Mouse (Mus musculus): ENCODE results near the gene Rabl6. TPM values are rescaled to one million over a fixed set of nuclear protein-coding genes. Genes with fewer than 3 reads are reported as not detected.

The Rabl6 gene
- polyA plus RNA-seq, 1 experiment: 87.9 TPM

DNA sequence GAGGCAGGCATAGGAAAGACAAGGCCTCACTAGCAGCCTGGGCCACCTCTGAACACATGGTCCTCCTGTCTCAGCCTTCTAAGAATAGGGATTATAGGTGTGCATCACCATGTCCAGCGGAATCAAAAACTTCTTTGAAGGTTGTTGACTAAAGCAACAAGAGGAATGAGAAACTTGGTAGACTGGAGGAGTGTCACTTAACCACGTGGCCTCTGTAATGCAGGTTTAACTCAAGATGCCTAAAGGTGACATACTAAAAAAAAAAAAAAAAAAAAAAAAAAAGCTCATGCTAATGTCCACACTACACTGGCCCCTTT lies 73.5 kb downstream of the Rabl6 start:
- TF ChIP-seq CTCF (IDR thresholded peaks at IDR 0.05; ENCODE audit: borderline replicate concordance, extremely low read depth, insufficient read depth, insufficient read length): no peak
- no peak for TF ChIP-seq POLR2A (IDR thresholded peaks at IDR 0.05; ENCODE audit: borderline replicate concordance, extremely low read depth, insufficient read depth, insufficient read length, poor library complexity, severe bottlenecking)

DNA sequence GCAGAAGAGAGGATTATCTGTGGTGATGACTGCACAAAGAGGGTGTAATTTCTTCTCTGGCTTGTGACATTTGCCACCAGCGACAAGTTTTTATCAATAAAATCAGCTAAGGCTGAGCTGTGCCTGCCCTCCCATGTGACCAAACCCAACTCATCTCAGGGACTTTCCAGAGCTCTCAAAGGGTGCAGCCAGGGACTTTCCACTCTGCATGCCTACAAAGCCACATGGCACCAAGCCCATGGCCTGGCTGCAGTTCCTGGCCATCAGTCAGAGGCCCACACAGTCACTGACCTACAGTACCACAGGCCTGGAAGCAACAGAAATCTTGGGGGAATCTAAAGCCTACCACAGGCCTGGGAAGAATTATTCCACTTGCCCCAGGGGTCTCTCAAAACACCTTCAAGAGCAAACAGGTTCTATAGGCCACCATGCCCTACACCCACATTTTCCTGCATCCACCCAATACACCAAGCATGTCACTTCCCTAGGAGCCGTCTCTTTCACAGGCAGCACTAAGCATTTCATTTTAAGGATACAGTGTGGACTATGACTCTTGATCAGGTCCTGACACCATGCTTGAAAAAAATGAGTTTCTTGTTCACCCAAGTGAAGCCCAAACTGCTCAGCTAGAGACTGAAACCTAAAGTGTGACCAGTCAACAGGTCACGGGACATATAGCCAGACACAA lies 74.0 kb downstream of the Rabl6 start:
- DNase-seq (ENCODE audit: low read depth): no peak
- no peak for TF ChIP-seq CTCF (IDR thresholded peaks at IDR 0.05; ENCODE audit: borderline replicate concordance, extremely low read depth, insufficient read depth, insufficient read length)
- no peak for TF ChIP-seq POLR2A (IDR thresholded peaks at IDR 0.05; ENCODE audit: borderline replicate concordance, extremely low read depth, insufficient read depth, insufficient read length, poor library complexity, severe bottlenecking)

More for the DNA sequence above, 73.5 kb downstream of the Rabl6 start:
- no peak for DNase-seq (ENCODE audit: low read depth)

DNA sequence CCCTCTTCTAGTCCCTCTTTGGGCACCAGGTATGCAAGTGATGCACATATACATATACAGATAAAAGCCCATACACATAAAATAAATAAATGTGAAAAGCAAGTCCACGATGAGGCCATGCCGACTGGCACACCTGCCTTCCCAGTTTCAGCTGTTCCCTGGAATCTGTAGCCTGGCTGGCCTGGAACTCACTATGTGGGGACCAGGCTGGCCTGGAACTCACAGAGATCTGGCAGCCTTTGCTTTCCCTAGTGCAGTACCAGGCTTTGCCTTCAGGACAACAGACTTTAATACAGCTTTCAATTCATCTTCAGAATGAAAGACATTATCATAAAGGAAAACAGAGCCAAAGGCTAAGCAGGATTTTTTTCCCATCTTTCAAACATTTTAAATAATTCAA lies 74.6 kb downstream of the Rabl6 start:
- no peak for TF ChIP-seq POLR2A (IDR thresholded peaks at IDR 0.05; ENCODE audit: borderline replicate concordance, extremely low read depth, insufficient read depth, insufficient read length, poor library complexity, severe bottlenecking)
- TF ChIP-seq CTCF (IDR thresholded peaks at IDR 0.05; ENCODE audit: borderline replicate concordance, extremely low read depth, insufficient read depth, insufficient read length): no peak
- no peak for DNase-seq (ENCODE audit: low read depth)

Other genes starting within 250 kb of the Rabl6 start
- 2.4 TPM in 2 replicates for gene Uap1l1, start 242.8 kb downstream of the Rabl6 start, polyA plus RNA-seq (2012; rRNA removed)
- 20.1 and 48.8 TPM in 2 replicates for gene Sapcd2, start 236.2 kb downstream of the Rabl6 start, polyA plus RNA-seq (2012; rRNA removed)
- gene Entpd2, start 212.6 kb downstream of the Rabl6 start, polyA plus RNA-seq (2012; rRNA removed): 2.2 and 2.3 TPM in 2 replicates
- gene Npdc1, start 209.2 kb downstream of the Rabl6 start, polyA plus RNA-seq (2012; rRNA removed): 621 and 644 TPM in 2 replicates
- 0.42 and 0.57 TPM in 2 replicates for gene Fut7, start 185.3 kb downstream of the Rabl6 start, polyA plus RNA-seq (2012; rRNA removed)
- 29.8 and 60.6 TPM in 2 replicates for gene Abca2, start 179.8 kb downstream of the Rabl6 start, polyA plus RNA-seq (2012; rRNA removed)
- 1.1 and 1.9 TPM in 2 replicates for gene Clic3, start 151.7 kb downstream of the Rabl6 start, polyA plus RNA-seq (2012; rRNA removed)
- gene Paxx, start 147.4 kb downstream of the Rabl6 start, polyA plus RNA-seq (2012; rRNA removed): 109 and 142 TPM in 2 replicates
- 60.4 and 73.5 TPM in 2 replicates for gene Ptgds, start 138.5 kb downstream of the Rabl6 start, polyA plus RNA-seq (2012; rRNA removed)
- gene Lcn12, start 114.6 kb downstream of the Rabl6 start, polyA plus RNA-seq (2012; rRNA removed): not detected in 2 replicates
- 27.8 and 61.1 TPM in 2 replicates for gene Fbxw5, start 107.8 kb downstream of the Rabl6 start, polyA plus RNA-seq (2012; rRNA removed)
- 1.9 and 3.6 TPM in 2 replicates for gene C8g, start 106.8 kb downstream of the Rabl6 start, polyA plus RNA-seq (2012; rRNA removed)
- gene Traf2, start 61.6 kb downstream of the Rabl6 start, polyA plus RNA-seq (2012; rRNA removed): 12.6 and 13.8 TPM in 2 replicates
- gene Edf1, start 50.7 kb downstream of the Rabl6 start, polyA plus RNA-seq (2012; rRNA removed): 166 and 189 TPM in 2 replicates
- 5.0 and 8.2 TPM in 2 replicates for gene Mamdc4, start 33.7 kb downstream of the Rabl6 start, polyA plus RNA-seq (2012; rRNA removed)
- gene Phpt1, start 33.3 kb downstream of the Rabl6 start, polyA plus RNA-seq (2012; rRNA removed): 138 and 169 TPM in 2 replicates
- 24.5 and 30.3 TPM in 2 replicates for gene Ajm1, start 26.8 kb downstream of the Rabl6 start, polyA plus RNA-seq (2012; rRNA removed)
- gene Ccdc183, start 9.2 kb upstream of the Rabl6 start, polyA plus RNA-seq (2012; rRNA removed): 0.03 and 0.07 TPM in 2 replicates
- 31.7 and 34.8 TPM in 2 replicates for gene Tmem141, start 13.5 kb upstream of the Rabl6 start, polyA plus RNA-seq (2012; rRNA removed)
- 0.92 and 0.97 TPM in 2 replicates for gene Fcna, start 19.5 kb upstream of the Rabl6 start, polyA plus RNA-seq (2012; rRNA removed)
- gene Lcn8, start 44.6 kb upstream of the Rabl6 start, polyA plus RNA-seq (2012; rRNA removed): 0.24 TPM in 1 of 2 replicates, not detected in the other
- gene Lcn5, start 49.4 kb upstream of the Rabl6 start, polyA plus RNA-seq (2012; rRNA removed): not detected in 2 replicates
- gene Lcn6, start 68.3 kb upstream of the Rabl6 start, polyA plus RNA-seq (2012; rRNA removed): not detected in 2 replicates
- gene Lcn10, start 74.2 kb upstream of the Rabl6 start, polyA plus RNA-seq (2012; rRNA removed): not detected in 2 replicates
- not detected in 2 replicates for gene Obp2a, start 91.5 kb upstream of the Rabl6 start, polyA plus RNA-seq (2012; rRNA removed)
- 64.5 and 74.8 TPM in 2 replicates for gene Bmyc, start 98.2 kb upstream of the Rabl6 start, polyA plus RNA-seq (2012; rRNA removed)
- not detected in 2 replicates for gene Obp2b, start 128.5 kb upstream of the Rabl6 start, polyA plus RNA-seq (2012; rRNA removed)
- gene Lcn3, start 157.0 kb upstream of the Rabl6 start, polyA plus RNA-seq (2012; rRNA removed): not detected in 2 replicates
- gene Lcn11, start 168.5 kb upstream of the Rabl6 start, polyA plus RNA-seq (2012; rRNA removed): not detected in 2 replicates
- not detected in 2 replicates for gene Gm13539, start 173.7 kb upstream of the Rabl6 start, polyA plus RNA-seq (2012; rRNA removed)
- gene Glt6d1, start 207.3 kb upstream of the Rabl6 start, polyA plus RNA-seq (2012; rRNA removed): not detected in 2 replicates
- gene Lcn9, start 214.6 kb upstream of the Rabl6 start, polyA plus RNA-seq (2012; rRNA removed): not detected in 2 replicates
- gene Sohlh1, start 238.7 kb upstream of the Rabl6 start, polyA plus RNA-seq (2012; rRNA removed): not detected in 2 replicates

Measured in brain, embryonic 14.5 days (tissue).